Mouse (Mus musculus) limb, embryonic 13.5 days (tissue): Measurements from ENCODE around the gene Hsd17b13. TPM values are rescaled to one million over a fixed set of nuclear protein-coding genes. Genes with fewer than 3 reads are reported as not detected.
"Not testable (repeated sequence)": the region's sequence is repeated elsewhere in the genome, so short reads cannot be mapped to it uniquely, and the experiment has no call there.

Experiments used
- ATAC-seq: fragments of 200-750 bp; cut with Nextera tagmentation; 2 replicates; pipeline ENCODE4 v1.8.0; 2017; ENCODE audit warnings: low read depth, moderate number of reproducible peaks, moderate TSS enrichment; ENCODE audit not compliant: low FRiP score
- H3K27ac ChIP-seq: fragments of 300-500 bp; sonication (generic); 2 replicates; pipeline ENCODE4 v1.5.1; 2015; ENCODE audit warnings: inconsistent platforms, mild to moderate bottlenecking, moderate library complexity
- H3K27me3 ChIP-seq: fragments of 300-500 bp; sonication (generic); 2 replicates; pipeline ENCODE4 v1.6.1; 2015; ENCODE audit warnings: mild to moderate bottlenecking, inconsistent platforms
- H3K36me3 ChIP-seq: fragments of 300-500 bp; sonication (generic); 2 replicates; pipeline ENCODE4 v1.6.1; 2015; ENCODE audit warnings: inconsistent platforms, mild to moderate bottlenecking, moderate library complexity
- H3K4me1 ChIP-seq: fragments of 300-500 bp; sonication (generic); 2 replicates; pipeline ENCODE4 v1.6.1; 2015; ENCODE audit warnings: inconsistent platforms
- H3K4me2 ChIP-seq: fragments of 300-500 bp; sonication (generic); replicated peaks from 2 replicates; pipeline ENCODE4 v1.6.1; 2015; ENCODE audit warnings: inconsistent platforms, mild to moderate bottlenecking, moderate library complexity
- H3K4me3 ChIP-seq: fragments of 300-500 bp; sonication (generic); 2 replicates; pipeline ENCODE4 v1.5.1; 2015; ENCODE audit warnings: moderate library complexity, mild to moderate bottlenecking, inconsistent platforms
- H3K9ac ChIP-seq: fragments of 300-500 bp; sonication (generic); 2 replicates; pipeline ENCODE4 v1.6.1; 2015; ENCODE audit warnings: mild to moderate bottlenecking, inconsistent platforms
- H3K9me3 ChIP-seq: fragments of 300-500 bp; sonication (generic); 2 replicates; pipeline ENCODE4 v1.6.1; 2016; ENCODE audit warnings: inconsistent platforms
- WGBS: fragments of 180-500 bp; shearing (Covaris S2); methylation state at CpG from one replicate; pipeline ENCODE4 v1.1.7; 2015; 5-methylcytosine and 5-hydroxymethylcytosine counted together
- polyA plus RNA-seq: library from polyadenylated mRNA; unstranded; fragments of >200 nt; fragmentation: Nextera tagmentation; extraction: Ambion mirVana; gene quantifications from 2 replicates; pipeline ENCODE4 v1.2.1, GENCODE M21; 2015

The Hsd17b13 gene
- polyA plus RNA-seq, 1 experiment from 2014 or later, result not detected

DNA sequence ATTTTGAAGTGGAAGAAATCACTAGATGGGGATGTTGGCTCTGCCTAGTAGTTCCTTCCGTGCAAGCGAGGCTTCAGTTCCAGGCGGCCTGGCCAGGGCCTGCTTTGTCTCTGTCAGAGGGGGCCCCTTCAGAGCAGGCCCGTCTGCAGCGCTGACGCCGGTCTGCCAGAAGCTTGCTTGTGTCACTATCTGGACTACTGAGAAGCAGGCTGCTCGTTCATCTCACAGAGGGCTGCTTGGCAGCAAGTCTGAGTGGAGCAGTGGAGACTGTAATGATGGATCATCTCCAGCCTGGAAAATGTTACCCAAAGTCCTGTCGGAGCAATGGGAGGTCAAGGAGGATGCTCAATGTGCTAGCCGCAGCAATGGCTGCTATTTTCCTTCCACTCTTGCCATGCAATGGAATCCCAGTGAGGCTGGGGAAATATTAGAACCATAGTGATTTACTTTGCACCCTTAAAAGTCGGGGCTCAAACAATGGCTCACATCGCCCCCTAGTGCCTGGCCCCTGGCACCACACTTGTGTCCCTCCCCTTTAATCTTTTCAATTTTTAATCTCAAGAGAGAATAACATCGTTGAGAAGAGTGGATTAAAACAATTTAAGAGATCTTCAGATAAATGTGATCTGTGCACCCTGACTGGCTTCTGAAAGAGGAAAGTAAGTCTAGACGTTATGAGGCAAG lies 40.2 kb downstream of the Hsd17b13 start:
- no peaks in the 10 kb centered on the region for H3K27me3 ChIP-seq
- ATAC-seq, result no peak
- no peak overlapping the region for H3K4me3 ChIP-seq
- H3K4me2 ChIP-seq, result 0 out of 2 replicates have a peak overlapping the region, but pooled peaks have one; percentile 17
- no peak overlapping the region for H3K9ac ChIP-seq
- H3K27ac ChIP-seq, result no peak overlapping the region
- H3K9me3 ChIP-seq, result peaks cover 5% of the 10 kb centered on the region; the same call in 1 of the 2 replicates
- WGBS, result 46% methylated on average over 14 of the region's 14 CpGs
- H3K4me1 ChIP-seq, result peaks cover 21% of the 10 kb centered on the region
- no peaks in the 10 kb centered on the region for H3K36me3 ChIP-seq

DNA sequence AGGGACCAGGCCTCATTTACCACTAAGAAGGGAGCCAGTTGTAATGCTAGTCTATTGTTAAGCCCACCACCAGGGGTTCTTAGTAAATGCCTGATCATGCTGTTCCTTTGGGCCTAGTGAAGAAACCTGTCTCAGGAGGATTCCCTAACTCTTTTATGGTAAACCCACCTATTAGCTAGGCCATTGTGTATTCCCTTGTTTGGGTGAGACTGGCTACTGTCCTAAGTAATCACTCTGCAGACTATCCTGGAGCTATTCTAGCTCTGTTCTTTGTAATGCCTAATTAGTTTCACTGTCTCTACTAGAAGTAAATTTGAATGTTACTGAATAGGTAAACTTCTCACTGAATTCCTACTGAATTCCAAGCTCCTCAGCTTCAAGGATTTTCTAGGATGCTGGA lies 45.3 kb downstream of the Hsd17b13 start:
- H3K9me3 ChIP-seq, H3K27me3 ChIP-seq, H3K4me2 ChIP-seq, H3K9ac ChIP-seq, H3K27ac ChIP-seq, H3K4me3 ChIP-seq, H3K36me3 ChIP-seq, ATAC-seq: not testable (repeated sequence)
- H3K4me1 ChIP-seq, result peaks cover 17% of the 10 kb centered on the region

DNA sequence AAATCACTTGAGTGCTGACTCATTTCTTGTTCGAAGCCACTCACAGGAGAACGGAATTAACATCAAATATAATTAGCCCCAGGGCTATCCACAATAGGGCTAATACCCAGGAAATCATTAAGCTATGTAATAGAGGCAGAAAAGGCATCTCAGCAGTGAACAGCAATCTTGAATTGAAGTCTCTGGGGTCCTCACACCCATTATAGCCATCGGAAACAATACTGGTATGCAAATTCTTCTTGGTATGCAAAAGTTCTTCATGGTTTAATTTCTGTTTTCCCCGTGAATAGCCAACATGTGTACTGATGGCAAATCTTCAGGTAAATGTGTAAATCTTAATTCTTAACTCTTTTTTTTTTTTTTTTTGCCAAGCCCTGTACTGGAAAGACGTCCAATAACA lies 46.7 kb downstream of the Hsd17b13 start:
- no peak for ATAC-seq
- no peak overlapping the region for H3K4me2 ChIP-seq
- H3K9me3 ChIP-seq, result peaks cover 5% of the 10 kb centered on the region; the same call in 1 of the 2 replicates
- no peaks in the 10 kb centered on the region for H3K27me3 ChIP-seq
- H3K4me1 ChIP-seq, result peaks cover 17% of the 10 kb centered on the region
- WGBS, result 60% methylated on average over 5 of the region's 5 CpGs
- H3K9ac ChIP-seq, result no peak overlapping the region
- H3K36me3 ChIP-seq, result no peaks in the 10 kb centered on the region
- H3K27ac ChIP-seq, result no peak overlapping the region
- no peak overlapping the region for H3K4me3 ChIP-seq

DNA sequence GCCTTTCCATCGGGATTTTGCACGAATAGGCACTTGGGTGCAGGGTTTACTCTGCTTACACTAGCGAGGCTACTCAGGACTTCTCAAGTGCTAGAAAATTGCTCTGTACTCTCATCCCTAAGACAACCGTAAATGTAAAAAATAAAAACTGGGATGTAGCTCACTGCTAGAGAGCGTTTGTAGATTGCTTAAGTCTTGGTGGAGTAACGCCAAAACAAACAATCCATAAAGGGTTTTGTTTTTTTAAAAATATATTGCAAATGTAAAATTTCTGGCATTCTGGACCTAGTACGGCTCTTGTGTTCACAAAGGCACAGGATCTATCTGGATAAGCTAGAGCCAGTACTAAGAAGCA lies 49.0 kb downstream of the Hsd17b13 start:
- WGBS, result 77% methylated on average over 7 of the region's 7 CpGs

DNA sequence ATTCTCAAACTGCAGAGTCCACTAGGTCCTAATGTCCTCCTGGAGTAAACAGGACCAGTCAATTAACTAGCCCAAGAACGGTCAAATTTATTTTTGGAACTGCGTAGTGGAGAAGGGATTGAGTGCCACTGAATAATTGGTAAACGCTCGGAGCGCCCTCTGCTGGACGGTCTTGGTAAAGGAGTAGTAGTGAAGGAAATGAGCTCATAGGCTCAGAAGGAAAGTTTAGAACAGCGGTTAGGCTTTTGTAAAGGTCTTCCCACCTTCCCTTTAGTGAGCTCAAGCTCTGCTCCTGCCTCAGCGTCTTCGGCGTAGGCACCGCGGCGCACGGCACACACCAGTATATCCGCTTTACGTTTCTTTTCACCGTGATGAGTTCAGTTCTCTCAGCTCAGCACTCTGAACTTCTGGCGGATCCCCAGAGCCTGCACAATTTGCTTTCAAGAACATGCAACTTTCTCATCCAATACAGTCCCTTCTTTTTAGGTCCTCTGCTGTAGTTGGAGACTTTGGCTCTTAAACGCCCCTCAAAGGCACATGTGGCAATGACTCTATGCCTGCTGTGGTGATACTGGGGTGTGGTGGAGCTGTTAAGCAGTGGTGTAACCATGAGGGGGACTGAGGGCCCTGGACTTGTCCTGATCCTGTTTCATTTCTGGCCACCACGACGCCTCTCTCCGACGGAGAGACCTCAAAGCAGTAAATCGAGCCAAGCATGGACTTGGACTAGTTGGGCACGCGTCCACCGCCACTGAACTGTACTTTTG lies 49.6 kb downstream of the Hsd17b13 start:
- no peaks in the 10 kb centered on the region for H3K27me3 ChIP-seq
- peak overlapping the region; percentile 7 for H3K27ac ChIP-seq
- peak overlapping the region; percentile 26 for H3K4me3 ChIP-seq
- 25% methylated on average over 27 of the region's 27 CpGs for WGBS
- peaks cover 17% of the 10 kb centered on the region for H3K4me1 ChIP-seq
- ATAC-seq, result peak; percentile 70; the same call in 1 of the 2 replicates
- no peaks in the 10 kb centered on the region for H3K9me3 ChIP-seq
- H3K9ac ChIP-seq, result no peak overlapping the region; the same call in 1 of the 2 replicates
- H3K4me2 ChIP-seq, result peak overlapping the region; percentile 55
- H3K36me3 ChIP-seq, result no peaks in the 10 kb centered on the region

More for the DNA sequence above, 49.0 kb downstream of the Hsd17b13 start:
- Histone ChIP-seq H3K4me1 (peaks cover 17% of the 10 kb centered on the region), H3K9me3 (peaks cover 4% of the 10 kb centered on the region; the same call in 1 of the 2 replicates), H3K9ac (no peak overlapping the region), H3K27me3 (no peaks in the 10 kb centered on the region), H3K36me3 (no peaks in the 10 kb centered on the region), H3K4me2 (no peak overlapping the region), H3K4me3 (no peak overlapping the region), H3K27ac (no peak overlapping the region; the same call in 1 of the 2 replicates)
- ATAC-seq, result no peak

DNA sequence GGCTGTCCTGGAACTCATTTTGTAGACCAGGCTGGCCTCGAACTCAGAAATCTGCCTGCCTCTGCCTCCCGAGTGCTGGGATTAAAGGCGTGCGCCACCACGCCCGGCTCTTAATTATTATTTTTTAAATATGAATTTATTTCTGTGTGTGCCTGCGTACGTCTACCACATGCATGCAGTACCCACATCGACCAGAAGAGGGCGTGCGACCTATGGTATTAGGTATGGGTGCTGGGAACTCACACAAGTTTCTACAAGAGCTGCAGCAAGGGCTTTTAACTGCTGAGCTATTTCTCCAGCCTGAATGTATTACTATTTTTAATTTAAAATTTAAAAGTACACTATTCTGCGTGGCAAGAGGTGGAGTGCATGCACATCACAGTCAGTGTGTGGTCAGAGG lies 50.8 kb downstream of the Hsd17b13 start:
- no peak for ATAC-seq

DNA sequence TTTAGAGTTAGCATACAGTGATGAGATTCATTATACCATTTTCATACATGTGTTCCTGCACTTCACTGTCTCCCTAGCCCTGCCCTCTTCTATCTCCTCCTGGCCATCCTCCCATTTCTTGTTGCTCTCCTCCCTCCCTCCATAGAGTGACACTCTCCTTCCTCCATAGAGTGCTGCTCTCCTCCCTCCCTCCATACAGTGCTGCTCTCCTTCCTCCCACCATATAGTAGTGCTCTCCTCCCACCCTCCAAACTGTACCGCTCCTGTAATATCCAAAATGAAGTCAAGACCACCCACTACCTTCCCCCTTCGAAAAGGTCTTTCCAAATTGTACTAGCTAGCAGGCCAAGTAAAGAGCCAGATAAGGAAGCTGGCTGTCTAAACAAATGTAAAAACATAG lies 53.5 kb downstream of the Hsd17b13 start:
- H3K27me3 ChIP-seq, result no peaks in the 10 kb centered on the region
- no peaks in the 10 kb centered on the region for H3K9me3 ChIP-seq
- H3K4me1 ChIP-seq, result peaks cover 12% of the 10 kb centered on the region
- no peak for ATAC-seq
- no peak overlapping the region for H3K27ac ChIP-seq
- H3K9ac ChIP-seq, result no peak overlapping the region
- WGBS, result 86% methylated on average over 2 of the region's 2 CpGs
- H3K4me3 ChIP-seq, result no peak overlapping the region
- no peak overlapping the region for H3K4me2 ChIP-seq
- no peaks in the 10 kb centered on the region for H3K36me3 ChIP-seq

More for the DNA sequence above, 50.8 kb downstream of the Hsd17b13 start:
- Histone ChIP-seq H3K27me3 (no peaks in the 10 kb centered on the region), H3K9me3 (no peaks in the 10 kb centered on the region), H3K4me1 (peaks cover 17% of the 10 kb centered on the region), H3K4me3 (no peak overlapping the region), H3K9ac (no peak overlapping the region), H3K36me3 (no peaks in the 10 kb centered on the region), H3K27ac (no peak overlapping the region), H3K4me2 (no peak overlapping the region)
- WGBS, result 70% methylated on average over 12 of the region's 12 CpGs

DNA sequence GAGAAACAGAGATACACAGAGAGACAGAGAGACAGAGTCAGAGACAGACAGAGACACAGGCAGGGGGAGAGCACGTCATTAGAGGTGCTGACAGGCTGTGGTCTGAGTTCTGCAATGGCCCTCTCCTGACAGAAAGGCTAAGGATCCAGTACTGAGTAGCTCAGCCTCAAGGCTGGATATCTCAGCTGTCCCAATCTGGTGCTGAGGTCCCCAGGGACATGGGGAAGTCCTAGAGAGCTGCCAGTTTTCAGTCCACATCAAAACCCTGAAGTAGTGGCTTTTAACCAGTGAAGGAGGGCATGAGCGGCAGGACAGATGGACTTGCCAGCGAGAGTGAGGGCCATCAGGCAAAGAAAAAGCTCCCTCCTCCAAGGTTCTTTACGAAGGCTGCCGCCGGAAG lies 54.1 kb downstream of the Hsd17b13 start:
- H3K9ac ChIP-seq, result no peak overlapping the region
- no peak overlapping the region for H3K4me2 ChIP-seq
- no peaks in the 10 kb centered on the region for H3K27me3 ChIP-seq
- H3K4me3 ChIP-seq, result no peak overlapping the region
- no peak overlapping the region for H3K27ac ChIP-seq
- H3K4me1 ChIP-seq, result peaks cover 6% of the 10 kb centered on the region
- WGBS, result 80% methylated on average over 6 of the region's 6 CpGs
- no peaks in the 10 kb centered on the region for H3K9me3 ChIP-seq
- no peaks in the 10 kb centered on the region for H3K36me3 ChIP-seq
- ATAC-seq, result no peak

DNA sequence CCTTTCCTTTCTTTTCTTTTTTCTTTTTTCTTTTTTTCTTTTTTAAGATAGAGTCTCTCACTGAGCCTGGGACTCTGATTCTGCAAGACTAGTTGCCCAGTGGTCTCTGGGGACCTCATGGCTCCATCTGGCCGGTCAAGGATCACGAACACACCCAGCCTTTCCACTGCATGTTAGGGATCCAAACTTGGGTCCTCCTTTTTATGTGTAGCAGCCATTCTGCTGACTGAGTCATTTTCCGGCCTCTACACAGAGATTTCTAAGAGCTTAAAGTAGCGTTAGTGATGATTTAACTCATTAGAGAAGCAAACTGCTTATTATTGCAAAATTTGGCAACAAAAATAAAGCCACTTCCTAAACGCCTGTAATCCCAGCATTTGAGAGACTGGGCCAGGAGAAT lies 54.8 kb downstream of the Hsd17b13 start:
- no peak overlapping the region for H3K4me2 ChIP-seq
- 0 out of 2 replicates have a peak, but pooled peaks cover 4% of the 10 kb centered on the region for H3K4me1 ChIP-seq
- H3K9ac ChIP-seq, result no peak overlapping the region
- WGBS, result 68% methylated on average over 5 of the region's 5 CpGs
- no peak overlapping the region for H3K4me3 ChIP-seq
- H3K9me3 ChIP-seq, result no peaks in the 10 kb centered on the region
- H3K27me3 ChIP-seq, result no peaks in the 10 kb centered on the region
- H3K36me3 ChIP-seq, result no peaks in the 10 kb centered on the region
- no peak overlapping the region for H3K27ac ChIP-seq
- no peak for ATAC-seq

DNA sequence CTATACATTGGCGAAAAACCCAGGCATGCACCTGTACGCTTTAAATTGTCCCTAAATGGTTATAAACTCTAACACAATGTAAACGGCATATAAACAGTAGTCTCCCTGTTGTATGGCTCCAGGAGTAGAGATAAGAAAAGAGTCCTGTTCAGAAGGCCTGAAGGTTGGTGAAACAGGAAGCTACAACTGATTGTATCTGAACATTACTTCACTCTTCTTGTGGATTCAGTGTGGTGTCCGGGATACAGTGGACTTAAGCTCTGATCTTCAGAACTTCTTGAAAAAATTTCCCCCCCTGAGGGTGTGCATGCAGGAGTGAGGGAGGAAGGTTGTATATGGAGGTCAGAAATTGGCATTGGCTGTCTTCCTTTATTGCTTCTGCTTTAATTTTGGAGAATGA lies 57.7 kb downstream of the Hsd17b13 start:
- H3K9me3 ChIP-seq, result no peaks in the 10 kb centered on the region
- WGBS, result 69% methylated on average over 4 of the region's 4 CpGs
- H3K4me3 ChIP-seq, result no peak overlapping the region
- H3K4me1 ChIP-seq, result peaks cover 12% of the 10 kb centered on the region
- H3K36me3 ChIP-seq, result no peaks in the 10 kb centered on the region
- ATAC-seq, result no peak
- H3K4me2 ChIP-seq, result no peak overlapping the region
- no peaks in the 10 kb centered on the region for H3K27me3 ChIP-seq
- no peak overlapping the region for H3K9ac ChIP-seq
- no peak overlapping the region for H3K27ac ChIP-seq

DNA sequence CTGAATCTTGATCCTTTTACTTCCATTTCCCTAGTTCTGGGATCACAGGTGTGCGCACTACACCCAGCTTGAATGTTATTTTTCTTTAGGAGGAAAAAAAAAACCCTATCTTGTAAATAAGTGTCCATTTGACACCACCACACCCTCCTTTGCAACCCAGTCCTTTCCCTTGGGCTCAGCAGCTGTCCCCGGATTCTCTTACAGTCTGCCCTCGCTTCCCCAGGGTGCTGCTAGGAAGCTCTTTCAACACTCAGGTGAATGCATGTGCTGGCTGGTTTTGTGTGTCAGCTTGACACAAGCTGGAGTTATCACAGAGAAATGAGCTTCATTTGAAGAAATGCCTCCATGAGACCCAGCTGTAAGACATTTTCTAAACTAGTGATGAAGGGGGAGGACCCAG lies 59.0 kb downstream of the Hsd17b13 start:
- 63% methylated on average over 3 of the region's 3 CpGs for WGBS
- H3K4me1 ChIP-seq, result peaks cover 12% of the 10 kb centered on the region
- H3K9me3 ChIP-seq, result no peaks in the 10 kb centered on the region
- H3K4me2 ChIP-seq, result no peak overlapping the region
- no peaks in the 10 kb centered on the region for H3K36me3 ChIP-seq
- H3K27me3 ChIP-seq, result no peaks in the 10 kb centered on the region
- H3K27ac ChIP-seq, result no peak overlapping the region
- no peak for ATAC-seq
- no peak overlapping the region for H3K4me3 ChIP-seq
- no peak overlapping the region for H3K9ac ChIP-seq

DNA sequence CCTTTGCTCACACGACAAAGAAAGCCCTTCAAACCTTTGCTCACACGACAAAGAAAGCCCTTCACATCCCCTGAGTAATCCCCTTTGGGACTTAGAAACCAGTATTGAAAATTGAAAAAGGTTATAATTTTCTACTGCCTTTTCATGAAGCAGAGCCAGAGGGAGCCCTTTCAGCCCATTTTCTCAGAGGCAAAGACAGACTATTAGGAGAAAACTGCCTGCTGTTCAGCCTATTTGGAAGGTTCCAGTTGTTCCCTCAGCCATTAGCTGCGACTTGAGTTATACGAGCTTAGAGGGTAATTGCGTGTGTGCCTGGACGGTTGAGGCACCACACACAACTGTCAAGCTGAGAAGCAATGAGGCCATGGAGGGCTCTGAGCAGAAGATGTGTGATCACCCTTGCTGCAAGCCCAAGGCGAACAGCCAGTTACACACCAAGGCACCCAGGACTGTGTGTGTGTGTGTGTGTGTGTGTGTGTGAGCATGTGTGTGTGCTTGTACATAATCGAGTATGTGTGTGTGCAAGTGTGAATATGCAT lies 59.8 kb downstream of the Hsd17b13 start:
- Histone ChIP-seq H3K9me3 (no peaks in the 10 kb centered on the region), H3K27me3 (no peaks in the 10 kb centered on the region), H3K27ac (no peak overlapping the region), H3K4me2 (no peak overlapping the region), H3K4me1 (peaks cover 12% of the 10 kb centered on the region), H3K4me3 (no peak overlapping the region), H3K36me3 (no peaks in the 10 kb centered on the region), H3K9ac (no peak overlapping the region)
- ATAC-seq, result no peak
- whole genome bisulfite sequencing, result 39% methylated on average over 8 of the region's 8 CpGs
